20 mouse cellular contexts compared by ENCODE assay signal in genomic region chr6:70457279-70457678, GRCm38 (mm10).
DNase-seq lines count a peak whose midpoint lies in the region; ATAC-seq lines count a peak whose summit lies in the region.
"Had no signal": no experiment of that assay in that cellular context is flagged by ENCODE, and none has a peak within 500 bp of the region (broad histone marks: within the 10 kb centered on the region; RNA-seq: fewer than 3 reads in every experiment).

No protein-coding gene starts in this region.

- DNase-seq in frontal cortex, postnatal 10 days (ENCODE audit: low spot score in 2 of 2) = no peak
- DNase-seq in right cerebral cortex, adult 18-20 months = peak; percentile 8
- no peak for DNase-seq in right cerebral cortex, postnatal 14 days
- peak; percentile 63 for DNase-seq in brain, adult 2 months (ENCODE audit: low read depth, low spot score)
- DNase-seq in telencephalon, adult 2 months (ENCODE audit: low read depth, low spot score) = peak; percentile 27
- DNase-seq in testis, postnatal 14 days (ENCODE audit: low spot score) = no peak
- no peak for DNase-seq in lung, postnatal 10 days
- DNase-seq: adrenal gland, adult 2 months; adrenal gland, adult 8-10 months; adrenal gland, postnatal 10 days; adrenal gland, postnatal 14 days; adrenal gland, postnatal 25 days; adrenal gland, postnatal 36 days; cerebellum, adult 11 months; cerebellum, adult 11-12 months; cerebellum, adult 18-20 months had no signal

- ATAC-seq in frontal cortex, adult (ENCODE audit: low TSS enrichment) = peak; percentile 100
- ATAC-seq: activated CD4-positive, CD25-positive, alpha-beta regulatory T cell, adult 4 months; CD4-positive, CD25-positive, alpha-beta regulatory T cell, adult 4 months; Patski had no signal

Comparison
In these comparisons a context has a peak if more than half of its experiments do, and no peak if none do; other contexts are left out.
1. DNase-seq: peak in right cerebral cortex, adult 18-20 months (single experiment), brain, adult 2 months (single experiment) and telencephalon, adult 2 months (single experiment); none in frontal cortex, postnatal 10 days (0 of 2), right cerebral cortex, postnatal 14 days (single experiment), testis, postnatal 14 days (single experiment) and lung, postnatal 10 days (single experiment).